Comparison of ENCODE assay signal across 17 mouse cellular contexts in the genomic region with DNA sequence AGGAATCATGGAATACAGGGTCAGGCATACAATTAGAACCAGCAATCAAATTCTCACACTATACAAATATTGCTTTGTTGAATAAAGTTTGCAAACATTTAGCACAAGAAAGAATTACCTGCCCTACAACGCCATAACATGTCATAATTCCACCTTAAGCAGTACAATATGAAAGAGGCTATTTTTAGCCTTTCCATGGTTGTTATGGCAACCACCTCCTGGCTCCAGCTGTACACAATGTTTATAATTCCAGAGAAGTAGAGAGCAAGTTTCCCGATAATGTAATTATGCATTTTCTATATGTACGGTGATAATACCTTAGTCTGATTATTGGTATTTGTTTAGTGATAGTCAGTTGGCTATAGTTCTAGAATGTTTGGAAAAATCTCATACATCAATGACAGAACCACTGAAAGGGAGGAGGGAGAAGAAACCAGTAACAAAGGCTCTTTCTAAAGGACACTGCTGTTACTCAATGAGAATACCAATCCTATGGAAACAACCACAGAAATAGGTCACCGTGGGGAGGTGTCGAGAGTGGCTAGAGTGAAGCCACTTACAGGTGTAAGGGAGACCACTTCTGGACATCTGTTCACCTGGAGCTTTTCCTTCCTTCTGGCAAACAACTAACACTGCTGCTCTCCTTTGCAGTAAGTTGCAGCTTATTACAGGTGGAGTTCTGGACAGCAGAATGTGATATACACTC. TPM values are rescaled to one million over a fixed set of nuclear protein-coding genes. Genes with fewer than 3 reads are reported as not detected.
A peak's percentile ranks its signal among the peaks of the same experiment; 100 is the strongest.
DNase-seq lines count a peak whose midpoint lies in the region; ATAC-seq and TF ChIP-seq lines count a peak whose summit lies in the region.
"Had no signal": no experiment of that assay in that cellular context is flagged by ENCODE, and none has a peak within 500 bp of the region (broad histone marks: within the 10 kb centered on the region; RNA-seq: fewer than 3 reads in every experiment).

No protein-coding gene starts in this region.

- no peak for TF ChIP-seq CTCF in lung, postnatal 0 days (IDR thresholded peaks at IDR 0.05)

- no peak for TF ChIP-seq EP300 in lung, postnatal 0 days (IDR thresholded peaks at IDR 0.05)

- peak; percentile 14; the same call in 1 of the 2 replicates for ATAC-seq in lung, postnatal 0 days
- peak; percentile 67 for ATAC-seq in forebrain, embryonic 14.5 days
- peak; percentile 80; the same call in 1 of the 2 replicates for ATAC-seq in hindbrain, embryonic 15.5 days (ENCODE audit: low FRiP score, low read depth)
- ATAC-seq in neural tube, embryonic 15.5 days (ENCODE audit: low FRiP score) = peak; percentile 67; the same call in 1 of the 2 replicates
- ATAC-seq: inflammation-experienced regulatory T-cells, adult 6 months had no signal

- no peaks in the 10 kb centered on the region for H3K9me3 ChIP-seq in lung, postnatal 0 days (ENCODE audit: low read length)
- no peaks in the 10 kb centered on the region for H3K9me3 ChIP-seq in forebrain, embryonic 14.5 days (replicated peaks; ENCODE audit: control insufficient read depth, low read length)
- H3K9me3 ChIP-seq in hindbrain, embryonic 15.5 days = no peaks in the 10 kb centered on the region
- H3K9me3 ChIP-seq in neural tube, embryonic 15.5 days (replicated peaks) = no peaks in the 10 kb centered on the region

- H3K4me3 ChIP-seq in lung, postnatal 0 days (ENCODE audit: low read depth, low read length) = no peak overlapping the region
- no peak overlapping the region for H3K4me3 ChIP-seq in forebrain, embryonic 14.5 days (ENCODE audit: low read depth, low read length)
- no peak overlapping the region for H3K4me3 ChIP-seq in hindbrain, embryonic 15.5 days
- no peak overlapping the region for H3K4me3 ChIP-seq in neural tube, embryonic 15.5 days (replicated peaks)

- no peak overlapping the region for H3K4me2 ChIP-seq in lung, postnatal 0 days (replicated peaks; ENCODE audit: low read depth, low read length)
- H3K4me2 ChIP-seq in forebrain, embryonic 14.5 days (ENCODE audit: low read length) = no peak overlapping the region
- H3K4me2 ChIP-seq in hindbrain, embryonic 15.5 days = peak overlapping the region; percentile 7; the same call in 1 of the 2 replicates
- H3K4me2 ChIP-seq in neural tube, embryonic 15.5 days = no peak overlapping the region

- no peaks in the 10 kb centered on the region for H3K4me1 ChIP-seq in lung, postnatal 0 days (ENCODE audit: insufficient read depth, low read depth, low read length)
- H3K4me1 ChIP-seq in forebrain, embryonic 14.5 days (ENCODE audit: control insufficient read depth, insufficient read depth, low read length) = peaks cover 19% of the 10 kb centered on the region
- peaks cover 26% of the 10 kb centered on the region for H3K4me1 ChIP-seq in hindbrain, embryonic 15.5 days (replicated peaks)
- H3K4me1 ChIP-seq in neural tube, embryonic 15.5 days = peaks cover 31% of the 10 kb centered on the region

- no peak overlapping the region for H3K27ac ChIP-seq in lung, postnatal 0 days (ENCODE audit: low read length)
- peak overlapping the region; percentile 22 for H3K27ac ChIP-seq in forebrain, embryonic 14.5 days (ENCODE audit: low read depth, low read length)
- peak overlapping the region; percentile 84 for H3K27ac ChIP-seq in hindbrain, embryonic 15.5 days (replicated peaks)
- peak overlapping the region; percentile 51 for H3K27ac ChIP-seq in neural tube, embryonic 15.5 days (replicated peaks)

- WGBS in lung, postnatal 0 days = 39% methylated on average over 5 of the region's 5 CpGs
- 73% methylated on average over 5 of the region's 5 CpGs for WGBS in forebrain, embryonic 14.5 days
- 43% methylated on average over 5 of the region's 5 CpGs for WGBS in hindbrain, embryonic 15.5 days
- WGBS in neural tube, embryonic 15.5 days = 62% methylated on average over 5 of the region's 5 CpGs

- no peak for DNase-seq in lung, postnatal 0 days (ENCODE audit: low spot score)
- no peak for DNase-seq in lung, postnatal 14 days
- DNase-seq in forebrain, embryonic 14.5 days (ENCODE audit: low spot score) = peak; percentile 69
- no peak for DNase-seq in layer of hippocampus, postnatal 36 days
- no peak for DNase-seq in kidney, postnatal 10 days
- DNase-seq: cerebellum, adult 11-12 months; kidney, postnatal 4 days; thymus, postnatal 14 days had no signal

- no peaks in the 10 kb centered on the region for H3K27me3 ChIP-seq in lung, postnatal 0 days (replicated peaks; ENCODE audit: insufficient read depth, low read length)
- H3K27me3 ChIP-seq in forebrain, embryonic 14.5 days (replicated peaks; ENCODE audit: control insufficient read depth, insufficient read depth, low read length) = no peaks in the 10 kb centered on the region
- no peaks in the 10 kb centered on the region for H3K27me3 ChIP-seq in hindbrain, embryonic 15.5 days
- no peaks in the 10 kb centered on the region for H3K27me3 ChIP-seq in neural tube, embryonic 15.5 days (replicated peaks)

- H3K36me3 ChIP-seq in lung, postnatal 0 days (ENCODE audit: insufficient read depth, low read length) = no peaks in the 10 kb centered on the region
- H3K36me3 ChIP-seq in forebrain, embryonic 14.5 days (ENCODE audit: control insufficient read depth, insufficient read depth, low read length) = no peaks in the 10 kb centered on the region
- H3K36me3 ChIP-seq in hindbrain, embryonic 15.5 days = no peaks in the 10 kb centered on the region
- no peaks in the 10 kb centered on the region for H3K36me3 ChIP-seq in neural tube, embryonic 15.5 days

- H3K9ac ChIP-seq in lung, postnatal 0 days (replicated peaks; ENCODE audit: low read depth) = no peak overlapping the region
- H3K9ac ChIP-seq in forebrain, embryonic 14.5 days (ENCODE audit: low read length) = no peak overlapping the region
- H3K9ac ChIP-seq in hindbrain, embryonic 15.5 days = no peak overlapping the region
- no peak overlapping the region for H3K9ac ChIP-seq in neural tube, embryonic 15.5 days (replicated peaks)

RNA-seq across cellular contexts. Expression of a gene that starts 39.0 kb away (rescaled TPM):
- polyA plus RNA-seq in lung, postnatal 0 days (2015; fragmentation: Nextera tagmentation; extraction: Ambion mirVana) = 46.1 and 59.9 TPM in 2 replicates
- 47.5 and 52.2 TPM in 2 replicates for polyA plus RNA-seq in forebrain, embryonic 14.5 days (2014; fragmentation: Nextera tagmentation; extraction: Ambion mirVana)
- 44.9 and 46.0 TPM in 2 replicates for polyA plus RNA-seq in hindbrain, embryonic 15.5 days (2015; fragmentation: Nextera tagmentation; extraction: Ambion mirVana)
- polyA plus RNA-seq in neural tube, embryonic 15.5 days (2015; fragmentation: Nextera tagmentation; extraction: Ambion mirVana) = 44.4 and 47.2 TPM in 2 replicates
- 10 to 100 TPM; 21.5 to 29.7 TPM for total RNA-seq in layer of hippocampus, postnatal 36 days (2021)

RNA-seq across cellular contexts. Expression of a gene that starts 53.5 kb away (rescaled TPM):
- not detected in 2 replicates for polyA plus RNA-seq in lung, postnatal 0 days (2015; fragmentation: Nextera tagmentation; extraction: Ambion mirVana)
- polyA plus RNA-seq in forebrain, embryonic 14.5 days (2014; fragmentation: Nextera tagmentation; extraction: Ambion mirVana) = not detected in 2 replicates
- not detected in 2 replicates for polyA plus RNA-seq in hindbrain, embryonic 15.5 days (2015; fragmentation: Nextera tagmentation; extraction: Ambion mirVana)
- not detected in 2 replicates for polyA plus RNA-seq in neural tube, embryonic 15.5 days (2015; fragmentation: Nextera tagmentation; extraction: Ambion mirVana)
- total RNA-seq in layer of hippocampus, postnatal 36 days (2021) = not detected
- total RNA-seq: granulocyte monocyte progenitor cell, adult 5-6 weeks had no signal
- polyA plus RNA-seq: cortical plate, adult 2 months; heart, embryonic 16.5 days; inflammation-experienced regulatory T-cells, adult 6 months; limb, embryonic 11.5 days; liver, embryonic 16.5 days; spleen, adult 2 months had no signal

Comparison
In these comparisons a context has a peak if more than half of its experiments do, and no peak if none do; other contexts are left out.
1. ATAC-seq: peak in every context shown above with its lines; median percentile 80 in hindbrain, embryonic 15.5 days; 67 in forebrain, embryonic 14.5 days; 67 in neural tube, embryonic 15.5 days; 14 in lung, postnatal 0 days.